Mouse (Mus musculus): ENCODE measurements around the gene Cd300lb. TPM values are rescaled to one million over a fixed set of nuclear protein-coding genes. Genes with fewer than 3 reads are reported as not detected.
"Not testable (repeated sequence)": the region's sequence is repeated elsewhere in the genome, so short reads cannot be mapped to it uniquely, and the experiment has no call there.

Gene Cd300lb
- polyA plus RNA-seq, 1 experiment: not detected

DNA sequence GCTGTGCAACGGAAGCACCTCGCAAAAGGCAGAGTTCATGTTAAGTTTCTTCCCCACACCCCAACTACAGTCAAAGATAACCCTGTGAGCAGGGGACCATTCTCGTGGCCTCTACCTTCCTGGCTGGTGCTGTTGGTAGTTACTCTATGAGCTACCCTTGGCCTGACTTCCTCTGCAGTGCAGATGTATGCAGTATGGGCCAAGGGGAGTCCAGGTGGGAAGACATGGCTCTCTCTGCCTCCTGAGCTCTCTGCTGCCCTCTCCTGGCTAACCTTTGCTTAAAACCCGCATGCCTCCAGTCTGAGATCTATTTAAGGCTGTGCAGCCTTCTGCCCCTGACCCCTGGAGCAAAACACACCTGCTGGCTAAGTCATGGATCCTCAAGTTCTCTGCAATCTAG lies 10.2 kb downstream of the Cd300lb start:
- H3K27me3 ChIP-seq (ENCODE audit: control insufficient read depth): no peaks in the 10 kb centered on the region
- TF ChIP-seq TAL1 (IDR thresholded peaks at IDR 0.05; ENCODE audit: low read length) (no peak), GATA1 (IDR thresholded peaks at IDR 0.05; ENCODE audit: low read length) (no peak)
- H3K9me3 ChIP-seq (ENCODE audit: control insufficient read depth, low read length): 0 out of 2 replicates have a peak, but pooled peaks cover 3% of the 10 kb centered on the region
- no peaks in the 10 kb centered on the region for H3K4me1 ChIP-seq (ENCODE audit: control insufficient read depth)
- H3K4me3 ChIP-seq (replicated peaks): no peak overlapping the region
- no peaks in the 10 kb centered on the region for H3K36me3 ChIP-seq (ENCODE audit: control insufficient read depth)

GRCm38 (mm10) chr11:114922439-114922838 lies 11.7 kb downstream of the Cd300lb start:
- no peak overlapping the region for H3K4me3 ChIP-seq (replicated peaks)
- H3K36me3 ChIP-seq (ENCODE audit: control insufficient read depth): no peaks in the 10 kb centered on the region
- no peak for TF ChIP-seq GATA1 (IDR thresholded peaks at IDR 0.05; ENCODE audit: low read length)
- TF ChIP-seq TAL1 (IDR thresholded peaks at IDR 0.05; ENCODE audit: low read length): no peak
- H3K4me1 ChIP-seq (ENCODE audit: control insufficient read depth): no peaks in the 10 kb centered on the region
- no peaks in the 10 kb centered on the region for H3K27me3 ChIP-seq (ENCODE audit: control insufficient read depth)
- H3K9me3 ChIP-seq (ENCODE audit: control insufficient read depth, low read length): 0 out of 2 replicates have a peak, but pooled peaks cover 3% of the 10 kb centered on the region

DNA sequence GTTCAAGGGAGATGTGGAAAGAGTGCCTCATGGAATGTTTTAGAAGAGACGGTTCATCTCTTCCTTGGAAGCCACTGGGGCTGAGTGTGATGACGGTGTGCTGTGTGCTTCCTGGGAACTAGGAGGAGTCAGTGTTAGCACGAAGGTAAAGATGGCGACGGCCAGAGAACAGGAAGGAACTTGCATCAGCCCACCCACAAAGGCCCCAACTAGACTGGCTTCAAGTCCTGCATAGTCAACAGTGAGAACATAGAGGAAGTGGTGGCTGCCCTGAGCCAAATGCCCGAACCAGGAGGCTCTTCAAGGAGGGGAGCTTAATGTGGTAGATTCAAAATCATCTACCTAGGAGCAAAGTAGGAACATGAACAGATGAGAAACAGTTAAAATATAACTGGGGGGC lies 17.1 kb downstream of the Cd300lb start:
- Histone ChIP-seq H3K9me3 (ENCODE audit: control insufficient read depth, low read length) (0 out of 2 replicates have a peak, but pooled peaks cover 3% of the 10 kb centered on the region), H3K27me3 (ENCODE audit: control insufficient read depth) (no peaks in the 10 kb centered on the region), H3K4me3 (replicated peaks) (no peak overlapping the region), H3K36me3 (ENCODE audit: control insufficient read depth) (no peaks in the 10 kb centered on the region), H3K4me1 (ENCODE audit: control insufficient read depth) (no peaks in the 10 kb centered on the region)
- no peak for TF ChIP-seq GATA1 (IDR thresholded peaks at IDR 0.05; ENCODE audit: low read length)
- TF ChIP-seq TAL1 (IDR thresholded peaks at IDR 0.05; ENCODE audit: low read length): no peak

GRCm38 (mm10) chr11:114914978-114915377 lies 19.2 kb downstream of the Cd300lb start:
- Histone ChIP-seq H3K36me3 (ENCODE audit: control insufficient read depth) (no peaks in the 10 kb centered on the region), H3K4me3 (replicated peaks) (no peak overlapping the region), H3K9me3 (ENCODE audit: control insufficient read depth, low read length) (0 out of 2 replicates have a peak, but pooled peaks cover 3% of the 10 kb centered on the region), H3K4me1 (ENCODE audit: control insufficient read depth) (no peaks in the 10 kb centered on the region), H3K27me3 (ENCODE audit: control insufficient read depth) (no peaks in the 10 kb centered on the region)
- no peak for TF ChIP-seq TAL1 (IDR thresholded peaks at IDR 0.05; ENCODE audit: low read length)
- TF ChIP-seq GATA1 (IDR thresholded peaks at IDR 0.05; ENCODE audit: low read length): no peak

GRCm38 (mm10) chr11:114912847-114913246 lies 21.3 kb downstream of the Cd300lb start:
- Histone ChIP-seq H3K27me3 (ENCODE audit: control insufficient read depth) (no peaks in the 10 kb centered on the region), H3K4me1 (ENCODE audit: control insufficient read depth) (no peaks in the 10 kb centered on the region), H3K4me3 (replicated peaks) (no peak overlapping the region), H3K9me3 (ENCODE audit: control insufficient read depth, low read length) (no peaks in the 10 kb centered on the region), H3K36me3 (ENCODE audit: control insufficient read depth) (no peaks in the 10 kb centered on the region)
- TF ChIP-seq TAL1 (IDR thresholded peaks at IDR 0.05; ENCODE audit: low read length) (no peak), GATA1 (IDR thresholded peaks at IDR 0.05; ENCODE audit: low read length) (no peak)

- not testable (repeated sequence) for H3K36me3 ChIP-seq (ENCODE audit: control insufficient read depth); H3K27me3 ChIP-seq (ENCODE audit: control insufficient read depth); H3K9me3 ChIP-seq (ENCODE audit: control insufficient read depth, low read length); H3K4me3 ChIP-seq (replicated peaks); H3K4me1 ChIP-seq (ENCODE audit: control insufficient read depth)
Measured at GRCm38 (mm10) chr11:114909538-114909937, 24.6 kb downstream of the Cd300lb start.

DNA sequence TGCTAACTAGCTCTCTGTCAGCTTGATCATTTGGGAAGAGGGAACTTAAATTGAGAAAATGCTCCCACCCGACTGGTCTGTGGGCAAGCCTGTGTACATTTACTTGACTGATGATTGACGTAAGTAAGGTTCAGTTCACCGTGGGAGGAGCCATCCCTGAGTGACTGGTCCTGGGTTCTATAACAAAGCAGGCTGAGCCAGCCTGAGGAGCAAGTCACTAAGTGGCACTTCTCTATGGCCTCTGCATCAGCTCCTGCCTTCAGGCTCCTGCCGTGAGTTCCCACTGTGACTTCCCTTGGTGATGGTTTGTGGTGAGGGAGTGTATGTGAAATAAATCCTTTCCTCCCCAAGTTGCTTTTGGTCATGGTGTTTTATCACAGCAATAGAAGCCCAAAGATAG lies 26.1 kb downstream of the Cd300lb start:
- Histone ChIP-seq H3K36me3 (ENCODE audit: control insufficient read depth) (no peaks in the 10 kb centered on the region), H3K27me3 (ENCODE audit: control insufficient read depth) (no peaks in the 10 kb centered on the region), H3K9me3 (ENCODE audit: control insufficient read depth, low read length) (no peaks in the 10 kb centered on the region), H3K4me1 (ENCODE audit: control insufficient read depth) (no peaks in the 10 kb centered on the region; the same call in 1 of the 2 replicates), H3K4me3 (replicated peaks) (no peak overlapping the region)
- no peak for TF ChIP-seq TAL1 (IDR thresholded peaks at IDR 0.05; ENCODE audit: low read length)
- no peak for TF ChIP-seq GATA1 (IDR thresholded peaks at IDR 0.05; ENCODE audit: low read length)

- H3K27me3 ChIP-seq (ENCODE audit: control insufficient read depth): no peaks in the 10 kb centered on the region
- H3K4me3 ChIP-seq (replicated peaks): no peak overlapping the region
- H3K36me3 ChIP-seq (ENCODE audit: control insufficient read depth): no peaks in the 10 kb centered on the region
- no peaks in the 10 kb centered on the region for H3K9me3 ChIP-seq (ENCODE audit: control insufficient read depth, low read length)
- TF ChIP-seq TAL1 (IDR thresholded peaks at IDR 0.05; ENCODE audit: low read length) (no peak), GATA1 (IDR thresholded peaks at IDR 0.05; ENCODE audit: low read length) (no peak)
- H3K4me1 ChIP-seq (ENCODE audit: control insufficient read depth): no peaks in the 10 kb centered on the region; the same call in 1 of the 2 replicates
Measured at GRCm38 (mm10) chr11:114907567-114907966, 26.6 kb downstream of the Cd300lb start.

DNA sequence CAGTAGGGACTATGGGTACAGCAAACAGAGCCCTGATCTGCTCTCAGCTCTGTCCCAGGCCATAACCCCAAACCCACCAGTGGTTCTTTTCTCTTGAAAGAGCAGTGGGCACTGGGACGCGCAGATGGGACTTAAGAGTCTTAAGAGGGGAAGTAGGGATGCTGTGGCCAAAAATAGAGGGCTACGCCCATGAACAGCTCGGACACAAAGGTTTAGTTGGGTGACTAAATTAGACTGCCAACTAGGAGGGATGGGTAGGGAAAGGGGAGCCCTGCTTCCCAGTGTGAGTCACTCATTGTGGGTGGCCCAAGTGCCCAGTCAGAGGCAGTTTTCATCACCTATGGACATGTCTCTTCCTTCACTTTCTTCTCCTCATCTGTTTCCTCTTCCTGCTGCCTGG lies 31.0 kb downstream of the Cd300lb start:
- no peak overlapping the region for H3K4me3 ChIP-seq (replicated peaks)
- H3K36me3 ChIP-seq (ENCODE audit: control insufficient read depth): no peaks in the 10 kb centered on the region
- no peaks in the 10 kb centered on the region for H3K9me3 ChIP-seq (ENCODE audit: control insufficient read depth, low read length)
- TF ChIP-seq TAL1 (IDR thresholded peaks at IDR 0.05; ENCODE audit: low read length): no peak
- TF ChIP-seq GATA1 (IDR thresholded peaks at IDR 0.05; ENCODE audit: low read length): no peak
- H3K27me3 ChIP-seq (ENCODE audit: control insufficient read depth): no peaks in the 10 kb centered on the region
- H3K4me1 ChIP-seq (ENCODE audit: control insufficient read depth): no peaks in the 10 kb centered on the region; the same call in 1 of the 2 replicates

GRCm38 (mm10) chr11:114898026-114898425 lies 36.2 kb downstream of the Cd300lb start:
- Histone ChIP-seq H3K4me3 (replicated peaks) (no peak overlapping the region), H3K9me3 (ENCODE audit: control insufficient read depth, low read length) (no peaks in the 10 kb centered on the region), H3K36me3 (ENCODE audit: control insufficient read depth) (no peaks in the 10 kb centered on the region), H3K4me1 (ENCODE audit: control insufficient read depth) (peaks cover 21% of the 10 kb centered on the region), H3K27me3 (ENCODE audit: control insufficient read depth) (no peaks in the 10 kb centered on the region)
- no peak for TF ChIP-seq TAL1 (IDR thresholded peaks at IDR 0.05; ENCODE audit: low read length)
- TF ChIP-seq GATA1 (IDR thresholded peaks at IDR 0.05; ENCODE audit: low read length): no peak
